Mouse (Mus musculus) CH12.LX (cell line): ENCODE results near the gene Qpctl. TPM values are rescaled to one million over a fixed set of nuclear protein-coding genes. Genes with fewer than 3 reads are reported as not detected.

Source experiments
- DNase-seq: peaks from one replicate; pipeline ENCODE4 v3.0.0-alpha.2; 2013; ENCODE audit errors: extremely low read depth
- H3K27ac ChIP-seq: 2 replicates; pipeline ENCODE4 v1.5.1; 2012; ENCODE audit warnings: low read depth, mild to moderate bottlenecking, control low read depth, moderate library complexity; ENCODE audit not compliant: insufficient read depth
- H3K27me3 ChIP-seq: replicated peaks from 2 replicates; pipeline ENCODE3; 2012; ENCODE audit warnings: inconsistent platforms
- H3K36me3 ChIP-seq, 2 experiments: replicated peaks in 1 of 2; 2 replicates each; pipeline versions ENCODE3 to v1.6.1; 2012; ENCODE audit warnings: inconsistent platforms in 1 of 2, low read length in 1 of 2, mild to moderate bottlenecking in 1 of 2, mixed read lengths in 1 of 2, moderate library complexity in 1 of 2; ENCODE audit not compliant: control insufficient read depth in 1 of 2, insufficient read depth in 1 of 2
- H3K4me1 ChIP-seq, 2 experiments: 2 replicates each; pipeline ENCODE4 v1.6.1; 2012; ENCODE audit warnings: inconsistent platforms in 1 of 2, moderate library complexity in 1 of 2; ENCODE audit not compliant: insufficient read depth in 2 of 2, control insufficient read depth in 1 of 2
- H3K4me2 ChIP-seq: 2 replicates; pipeline ENCODE4 v1.6.1; 2012; ENCODE audit warnings: low read depth, mild to moderate bottlenecking, control low read depth; ENCODE audit not compliant: poor library complexity, insufficient read depth, severe bottlenecking
- H3K4me3 ChIP-seq, 3 experiments: fragments of 150-350 bp in 1 of 3; sonication (generic) in 1 of 3; replicated peaks in 1 of 3; 2 replicates each; pipeline versions ENCODE3 to v1.5.1; 2011 to 2012; ENCODE audit warnings: low read depth in 2 of 3, low read length in 2 of 3, mild to moderate bottlenecking in 2 of 3, moderate library complexity in 2 of 3, control low read depth in 1 of 3, improper control_type of control experiment in 1 of 3, inconsistent platforms in 1 of 3, mixed read lengths in 1 of 3; ENCODE audit not compliant: poor library complexity in 1 of 3
- H3K79me2 ChIP-seq: replicated peaks from 2 replicates; pipeline ENCODE4 v1.6.1; 2012; ENCODE audit warnings: mild to moderate bottlenecking, moderate library complexity; ENCODE audit not compliant: control insufficient read depth, poor library complexity, insufficient read depth, severe bottlenecking; ENCODE audit errors: extremely low read depth
- H3K9ac ChIP-seq: 2 replicates; pipeline ENCODE4 v1.6.1; 2012; ENCODE audit warnings: low read depth, mild to moderate bottlenecking, control low read depth, moderate library complexity; ENCODE audit not compliant: insufficient read depth
- H3K9me3 ChIP-seq: replicated peaks from 2 replicates; pipeline ENCODE3; 2012; ENCODE audit warnings: low read length, inconsistent platforms, mixed read lengths
- CHD2 ChIP-seq: IDR thresholded peaks from 2 replicates; pipeline ENCODE4 v1.6.1; 2011; ENCODE audit warnings: low read length, improper control_type of control experiment
- CTCF ChIP-seq, 2 experiments: IDR thresholded peaks in 1 of 2; conservative IDR thresholded peaks in 1 of 2; 2 replicates each; pipeline ENCODE4 v1.5.1; 2011 to 2012; ENCODE audit warnings: low read depth in 2 of 2, low read length in 2 of 2, improper control_type of control experiment in 1 of 2, inconsistent platforms in 1 of 2, mild to moderate bottlenecking in 1 of 2, moderate library complexity in 1 of 2
- ELF1 ChIP-seq: IDR thresholded peaks from 2 replicates; pipeline ENCODE4 v1.6.1; 2014; ENCODE audit warnings: low read depth, mild to moderate bottlenecking, inconsistent platforms, low read length, improper control_type of control experiment
- IRF4 ChIP-seq: IDR thresholded peaks from 2 replicates; pipeline ENCODE4 v1.6.1; 2014; ENCODE audit warnings: low read depth, mild to moderate bottlenecking, inconsistent platforms, low read length, improper control_type of control experiment
- JUN ChIP-seq: IDR thresholded peaks from 2 replicates; pipeline ENCODE4 v1.6.1; 2011; ENCODE audit warnings: low read depth, mild to moderate bottlenecking, low read length, improper control_type of control experiment, moderate library complexity; ENCODE audit not compliant: insufficient read depth
- JUND ChIP-seq: conservative IDR thresholded peaks from 2 replicates; pipeline ENCODE4 v1.6.1; 2011; ENCODE audit warnings: low read depth, low read length, improper control_type of control experiment
- MEF2A ChIP-seq: IDR thresholded peaks from 2 replicates; pipeline ENCODE4 v1.6.1; 2014; ENCODE audit warnings: low read depth, mild to moderate bottlenecking, inconsistent platforms, low read length, improper control_type of control experiment, borderline replicate concordance
- MYC ChIP-seq: IDR thresholded peaks from 2 replicates; pipeline ENCODE4 v1.6.1; 2011; ENCODE audit warnings: low read depth, mild to moderate bottlenecking, improper control_type of control experiment, low read length
- NELFE ChIP-seq: IDR thresholded peaks from 2 replicates; pipeline ENCODE4 v1.6.1; 2011; ENCODE audit warnings: low read depth, low read length, improper control_type of control experiment
- PAX5 ChIP-seq: IDR thresholded peaks from 2 replicates; pipeline ENCODE4 v1.6.1; 2012; ENCODE audit warnings: low read length, inconsistent platforms, mixed read lengths
- POLR2A ChIP-seq: IDR thresholded peaks from 2 replicates; pipeline ENCODE4 v1.6.1; 2011; ENCODE audit warnings: low read depth, mild to moderate bottlenecking, improper control_type of control experiment, low read length
- POLR2AphosphoS2 ChIP-seq: IDR thresholded peaks from 2 replicates; pipeline ENCODE4 v1.6.1; 2011; ENCODE audit warnings: low read depth, low read length, improper control_type of control experiment
- RAD21 ChIP-seq: IDR thresholded peaks from 2 replicates; pipeline ENCODE4 v1.6.1; 2011; ENCODE audit warnings: low read depth, mild to moderate bottlenecking, low read length, improper control_type of control experiment, moderate library complexity
- RCOR1 ChIP-seq: conservative IDR thresholded peaks from 2 replicates; pipeline ENCODE4 v1.6.1; 2012; ENCODE audit warnings: low read depth, mild to moderate bottlenecking, inconsistent platforms, low read length, improper control_type of control experiment
- SMC3 ChIP-seq: IDR thresholded peaks from 2 replicates; pipeline ENCODE4 v1.6.1; 2011; ENCODE audit warnings: low read depth, low read length, improper control_type of control experiment
- TCF12 ChIP-seq: IDR thresholded peaks from 2 replicates; pipeline ENCODE4 v1.6.1; 2014; ENCODE audit warnings: low read depth, mild to moderate bottlenecking, inconsistent platforms, low read length, improper control_type of control experiment
- UBTF ChIP-seq: IDR thresholded peaks from 2 replicates; pipeline ENCODE4 v1.6.1; 2012; ENCODE audit warnings: low read depth, mild to moderate bottlenecking, inconsistent platforms, low read length, improper control_type of control experiment, moderate library complexity
- ZNF384 ChIP-seq: IDR thresholded peaks from 2 replicates; pipeline ENCODE4 v1.6.1; 2012; ENCODE audit warnings: low read depth, low read length, improper control_type of control experiment, inconsistent platforms
- dilution Hi-C: fragments of 300-500 bp; cut with MboI; formaldehyde crosslinking; loops from 2 replicates; pipeline ENCODE4 v1.14.3; 2020; ENCODE audit warnings: low sequenced_read_pairs; ENCODE audit not compliant: extremely low pct_unique_long_range_greater_than_20kb, extremely low pct_ligation_motif_present
- in situ Hi-C: fragments of 300-500 bp; cut with MboI; formaldehyde crosslinking; loops from 3 replicates; pipeline ENCODE4 v1.14.3; 2019; ENCODE audit warnings: low sequenced_read_pairs, low pct_ligation_motif_present, low pct_unique_long_range_greater_than_20kb, mixed read lengths
- polyA plus RNA-seq: library from polyadenylated mRNA; unstranded; fragments of >175 nt; gene quantifications from 2 replicates; pipeline ENCODE4 v1.2.1, GENCODE M21; 2012; ENCODE audit warnings: low read depth; ENCODE audit not compliant: insufficient read length
- total RNA-seq, 2 experiments: library from RNA; depleted of rRNA; stranded (reverse); fragments of 300-350 nt in 1 of 2; fragments of >200 nt in 1 of 2; gene quantifications; 2 replicates each; pipeline ENCODE4 v1.2.3; 2012 to 2014

Qpctl gene
- total and polyA plus RNA-seq, 3 experiments: 5.2 to 9.8 (median 9.6) TPM

DNA sequence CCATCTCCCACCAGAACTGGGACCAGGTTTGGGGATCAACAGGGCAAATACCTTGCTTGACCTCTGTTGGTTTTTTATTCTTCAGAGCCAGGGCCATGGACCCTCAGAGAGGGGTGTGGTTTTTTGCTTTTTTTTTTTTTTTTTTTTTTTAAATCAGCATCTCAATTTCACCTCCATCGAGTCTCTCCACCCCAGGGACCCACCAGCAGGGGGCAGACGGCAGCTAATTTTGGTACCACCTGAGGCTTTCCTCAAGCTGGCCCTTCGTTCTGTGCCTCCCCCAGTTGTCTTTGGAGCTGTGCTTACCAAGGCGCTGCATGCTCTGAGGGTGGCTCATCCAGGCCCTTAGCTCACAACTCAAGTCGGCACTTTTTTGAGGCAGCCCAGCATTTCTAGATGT lies 11.7 kb downstream of the Qpctl start:
- Histone ChIP-seq H3K27me3 (no peaks in the 10 kb centered on the region), H3K4me2 (no peak overlapping the region), H3K36me3 (peaks cover 49 to 88% of the 10 kb centered on the region in 2 experiments), H3K4me3 (no peak overlapping the region), H3K9ac (no peak overlapping the region), H3K27ac (no peak overlapping the region), H3K79me2 (peaks cover 3% of the 10 kb centered on the region; the same call in 1 of the 2 replicates), H3K4me1 (peaks cover 0 to 27% of the 10 kb centered on the region in 2 experiments; a peak in 2 of 4 replicates), H3K9me3 (no peaks in the 10 kb centered on the region)
- dilution Hi-C loops: no loop called here
- DNase-seq: peak; percentile 73
- TF ChIP-seq CTCF (conservative IDR thresholded peaks at IDR 0.05 in 1 of 2, IDR thresholded peaks at IDR 0.05 in 1 of 2; ENCODE audit: low read depth in 2 of 2, low read length in 2 of 2) (peak in 1 of 2 experiments; percentile 68; a peak in 2 of 4 replicates), ZNF384 (peak; percentile 88), RAD21 (peak; percentile 42), MYC (no peak), SMC3 (peak; percentile 47)
- TF ChIP-seq, all 38 proteins: peak for 4
- in situ Hi-C loops: no loop called here

DNA sequence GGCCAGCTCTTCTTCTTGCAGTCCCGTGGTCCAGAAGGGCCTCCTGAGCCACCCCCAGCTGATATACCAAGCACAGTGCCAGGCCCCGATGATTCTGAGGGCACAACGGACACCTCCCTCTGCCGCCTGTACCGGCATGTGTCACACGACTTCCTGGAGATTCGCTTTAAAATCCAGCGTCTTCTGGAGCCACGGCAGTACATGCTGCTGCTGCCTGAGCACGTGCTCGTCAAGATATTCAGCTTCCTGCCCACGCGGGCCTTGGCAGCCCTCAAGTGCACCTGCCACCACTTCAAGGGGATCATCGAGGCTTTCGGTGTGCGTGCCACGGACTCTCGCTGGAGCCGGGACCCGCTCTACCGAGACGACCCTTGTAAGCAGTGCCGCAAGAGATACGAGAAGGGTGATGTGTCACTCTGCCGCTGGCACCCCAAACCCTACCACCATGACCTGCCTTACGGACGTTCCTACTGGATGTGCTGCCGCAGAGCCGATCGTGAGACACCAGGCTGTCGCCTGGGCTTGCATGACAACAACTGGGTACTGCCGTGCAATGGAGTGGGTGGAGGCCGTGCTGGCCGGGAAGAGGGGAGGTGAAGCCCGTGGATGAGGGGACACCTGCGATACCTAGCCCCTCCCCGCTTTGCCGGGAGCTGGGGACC lies 12.3 kb downstream of the Qpctl start:
- no peak overlapping the region for H3K9ac ChIP-seq
- DNase-seq: no peak
- H3K79me2 ChIP-seq: peaks cover 7% of the 10 kb centered on the region; the same call in 1 of the 2 replicates
- H3K4me2 ChIP-seq: no peak overlapping the region
- in situ Hi-C loops (no loop called here), dilution Hi-C loops (no loop called here)
- no peaks in the 10 kb centered on the region for H3K27me3 ChIP-seq
- no peak for TF ChIP-seq JUND
- TF ChIP-seq POLR2AphosphoS2: no peak
- TF ChIP-seq RCOR1: no peak
- no peak for TF ChIP-seq MYC
- no peak for TF ChIP-seq NELFE
- no peak for TF ChIP-seq ELF1
- TF ChIP-seq CHD2: no peak
- no peak for TF ChIP-seq IRF4
- no peak for TF ChIP-seq JUN
- no peak for TF ChIP-seq CTCF (conservative IDR thresholded peaks at IDR 0.05 in 1 of 2, IDR thresholded peaks at IDR 0.05 in 1 of 2; ENCODE audit: low read depth in 2 of 2, low read length in 2 of 2)
- TF ChIP-seq MEF2A: no peak
- TF ChIP-seq POLR2A: no peak
- no peak for TF ChIP-seq UBTF
- no peak for TF ChIP-seq TCF12
- TF ChIP-seq PAX5: no peak
- TF ChIP-seq ZNF384: no peak
- H3K4me3 ChIP-seq: no peak overlapping the region
- H3K27ac ChIP-seq: no peak overlapping the region
- no peaks in the 10 kb centered on the region for H3K9me3 ChIP-seq
- peaks cover 0 to 30% of the 10 kb centered on the region in 2 experiments; a peak in 2 of 4 replicates for H3K4me1 ChIP-seq
- peaks cover 47 to 83% of the 10 kb centered on the region in 2 experiments for H3K36me3 ChIP-seq
